Mouse (Mus musculus): ENCODE results near the gene Gpsm3. TPM values are rescaled to one million over a fixed set of nuclear protein-coding genes. Genes with fewer than 3 reads are reported as not detected.
A peak's percentile ranks its signal among the peaks of the same experiment; 100 is the strongest.

Gene Gpsm3
- polyA plus RNA-seq, 1 experiment: 3.1 TPM

DNA sequence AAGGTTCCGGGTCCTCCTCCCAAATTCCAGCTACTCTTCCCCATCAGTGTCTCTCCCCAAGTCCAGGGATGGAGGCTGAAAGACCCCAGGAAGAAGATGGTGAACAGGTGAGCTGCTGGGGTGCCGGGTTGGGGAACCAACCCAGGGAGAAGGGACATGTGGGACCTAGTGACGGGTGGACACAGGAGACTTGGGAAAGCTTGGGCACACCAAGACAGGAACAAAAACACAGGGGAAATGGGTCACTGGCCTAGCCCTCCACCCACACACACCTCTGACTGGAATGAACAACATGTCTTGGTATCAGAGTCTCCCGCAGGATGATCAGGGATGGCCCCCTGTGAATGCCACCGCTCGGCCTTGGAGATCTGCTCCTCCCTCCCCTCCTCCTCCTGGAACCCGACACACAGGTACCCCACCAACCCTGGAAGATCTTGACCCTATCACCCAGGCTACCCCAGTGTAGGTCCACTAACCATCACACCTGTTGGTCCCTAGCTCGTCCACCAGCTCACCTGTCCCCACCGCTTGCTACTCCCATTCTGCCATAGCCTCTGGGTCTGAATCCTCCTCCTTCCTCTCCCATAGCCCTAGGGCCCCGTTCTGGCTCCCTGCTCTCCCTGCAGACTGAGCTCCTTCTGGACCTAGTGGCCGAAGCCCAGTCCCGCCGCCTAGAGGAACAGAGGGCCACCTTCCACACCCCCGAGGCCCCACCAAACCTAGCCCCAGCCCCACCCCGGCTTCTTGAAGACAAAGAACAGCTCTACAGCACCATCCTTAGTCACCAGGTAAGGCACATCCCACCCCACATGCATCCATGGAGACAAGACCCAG lies 765 bp downstream of the Gpsm3 start:
- TF ChIP-seq USF1 (IDR thresholded peaks at IDR 0.05; ENCODE audit: low read depth) (no peak), MAX (IDR thresholded peaks at IDR 0.05; ENCODE audit: low read depth) (no peak), TCF12 (IDR thresholded peaks at IDR 0.05; ENCODE audit: insufficient read depth, poor library complexity, severe bottlenecking) (no peak), MYOD1 (IDR thresholded peaks at IDR 0.05; ENCODE audit: control insufficient read depth in 1 of 3, insufficient read length in 2 of 3, low read depth in 2 of 3) (no peak), POLR2A (IDR thresholded peaks at IDR 0.05; ENCODE audit: insufficient read length, low read depth) (no peak), MYOG (IDR thresholded peaks at IDR 0.05; ENCODE audit: control insufficient read depth in 1 of 3, insufficient read depth in 1 of 3, insufficient read length in 2 of 3, low read depth in 2 of 3) (no peak), E2F4 (IDR thresholded peaks at IDR 0.05; ENCODE audit: insufficient read depth) (no peak), POLR2AphosphoS2 (IDR thresholded peaks at IDR 0.05; ENCODE audit: insufficient read length, low read depth) (no peak), SRF (IDR thresholded peaks at IDR 0.05; ENCODE audit: control insufficient read depth, insufficient read length, low read depth) (no peak), CEBPB (IDR thresholded peaks at IDR 0.05; ENCODE audit: insufficient read depth, poor library complexity, severe bottlenecking) (no peak)
- Histone ChIP-seq H3K36me3 (ENCODE audit: control insufficient read depth, insufficient read depth) (no peaks in the 10 kb centered on the region), H3K4me2 (ENCODE audit: low read depth) (peak overlapping the region; percentile 95), H3K27me3 (ENCODE audit: control insufficient read depth, insufficient read depth, insufficient read length) (no peaks in the 10 kb centered on the region), H3ac (ENCODE audit: control insufficient read depth, insufficient read length) (no peak overlapping the region), H3K79me2 (ENCODE audit: control insufficient read depth, insufficient read depth) (no peaks in the 10 kb centered on the region), H3K4me3 (no peak overlapping the region)

- Histone ChIP-seq H3K79me2 (ENCODE audit: control insufficient read depth, insufficient read depth) (no peaks in the 10 kb centered on the region), H3K4me3 (peak within 1 kb of the TSS; percentile 42), H3K4me2 (ENCODE audit: low read depth) (peak within 1 kb of the TSS; percentile 95), H3ac (ENCODE audit: control insufficient read depth, insufficient read length) (peak within 1 kb of the TSS; percentile 74), H3K36me3 (ENCODE audit: control insufficient read depth, insufficient read depth) (no peaks in the 10 kb centered on the region), H3K27me3 (ENCODE audit: control insufficient read depth, insufficient read depth, insufficient read length) (no peaks in the 10 kb centered on the region)
- TF ChIP-seq MYOD1 (IDR thresholded peaks at IDR 0.05; ENCODE audit: control insufficient read depth in 1 of 3, insufficient read length in 2 of 3, low read depth in 2 of 3) (no peak), MYOG (IDR thresholded peaks at IDR 0.05; ENCODE audit: control insufficient read depth in 1 of 3, insufficient read depth in 1 of 3, insufficient read length in 2 of 3, low read depth in 2 of 3) (no peak), POLR2AphosphoS2 (IDR thresholded peaks at IDR 0.05; ENCODE audit: insufficient read length, low read depth) (no peak), POLR2A (IDR thresholded peaks at IDR 0.05; ENCODE audit: insufficient read length, low read depth) (no peak), TCF3 (IDR thresholded peaks at IDR 0.05; ENCODE audit: insufficient read length, low read depth) (no peak), USF1 (IDR thresholded peaks at IDR 0.05; ENCODE audit: low read depth) (no peak), REST (IDR thresholded peaks at IDR 0.05; ENCODE audit: insufficient read depth, insufficient read length) (no peak)
Observed at GRCm38 (mm10) chr17:34591029-34591993, 1.7 kb downstream of the Gpsm3 start, which contains the start of gene Pbx2. Pbx2 (plus strand) TSS chr17:34591266.

DNA sequence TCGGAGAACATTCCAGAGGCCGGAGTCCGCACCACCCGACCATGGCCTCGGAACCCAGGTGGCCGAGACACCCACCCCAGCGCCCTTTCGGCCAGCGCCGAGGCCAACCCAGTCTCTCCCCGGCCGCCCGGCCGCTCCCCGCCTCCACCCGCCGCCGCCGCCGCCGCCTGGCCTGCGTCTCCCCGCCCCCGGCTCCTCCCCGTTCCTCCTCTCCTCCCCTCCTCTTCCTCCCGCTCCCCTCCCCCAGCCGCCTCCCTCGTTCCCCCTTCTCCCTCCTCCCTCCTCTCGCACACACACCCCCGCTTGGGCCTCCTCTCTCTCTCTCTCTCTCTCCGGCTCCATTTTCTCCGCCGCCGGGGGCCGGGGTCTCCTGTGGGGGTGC lies 2.4 kb downstream of the Gpsm3 start:
- Histone ChIP-seq H3ac (ENCODE audit: control insufficient read depth, insufficient read length) (peak overlapping the region; percentile 74), H3K4me3 (peak overlapping the region; percentile 42), H3K4me2 (ENCODE audit: low read depth) (peak overlapping the region; percentile 99), H3K36me3 (ENCODE audit: control insufficient read depth, insufficient read depth) (no peaks in the 10 kb centered on the region), H3K27me3 (ENCODE audit: control insufficient read depth, insufficient read depth, insufficient read length) (no peaks in the 10 kb centered on the region), H3K79me2 (ENCODE audit: control insufficient read depth, insufficient read depth) (no peaks in the 10 kb centered on the region)
- TF ChIP-seq POLR2A (IDR thresholded peaks at IDR 0.05; ENCODE audit: insufficient read length, low read depth) (peak; percentile 88), POLR2AphosphoS2 (IDR thresholded peaks at IDR 0.05; ENCODE audit: insufficient read length, low read depth) (peak; percentile 83), MAX (IDR thresholded peaks at IDR 0.05; ENCODE audit: low read depth) (no peak), TCF12 (IDR thresholded peaks at IDR 0.05; ENCODE audit: insufficient read depth, poor library complexity, severe bottlenecking) (no peak)

- no peaks in the 10 kb centered on the region for H3K27me3 ChIP-seq (ENCODE audit: control insufficient read depth, insufficient read depth, insufficient read length)
- no peaks in the 10 kb centered on the region for H3K79me2 ChIP-seq (ENCODE audit: control insufficient read depth, insufficient read depth)
- TF ChIP-seq POLR2A (IDR thresholded peaks at IDR 0.05; ENCODE audit: insufficient read length, low read depth) (no peak), MAX (IDR thresholded peaks at IDR 0.05; ENCODE audit: low read depth) (no peak), TCF3 (IDR thresholded peaks at IDR 0.05; ENCODE audit: insufficient read length, low read depth) (no peak), SRF (IDR thresholded peaks at IDR 0.05; ENCODE audit: control insufficient read depth, insufficient read length, low read depth) (no peak), REST (IDR thresholded peaks at IDR 0.05; ENCODE audit: insufficient read depth, insufficient read length) (no peak), TCF12 (IDR thresholded peaks at IDR 0.05; ENCODE audit: insufficient read depth, poor library complexity, severe bottlenecking) (no peak), MYOD1 (IDR thresholded peaks at IDR 0.05; ENCODE audit: control insufficient read depth in 1 of 3, insufficient read length in 2 of 3, low read depth in 2 of 3) (no peak), POLR2AphosphoS2 (IDR thresholded peaks at IDR 0.05; ENCODE audit: insufficient read length, low read depth) (no peak)
- H3K36me3 ChIP-seq (ENCODE audit: control insufficient read depth, insufficient read depth): no peaks in the 10 kb centered on the region
- peak overlapping the region; percentile 99 for H3K4me2 ChIP-seq (ENCODE audit: low read depth)
- peak overlapping the region; percentile 42 for H3K4me3 ChIP-seq
- H3ac ChIP-seq (ENCODE audit: control insufficient read depth, insufficient read length): peak overlapping the region; percentile 74
Observed at GRCm38 (mm10) chr17:34592581-34593549, 3.3 kb downstream of the Gpsm3 start.

Measured in myocyte (in vitro differentiated cells).